Mouse (Mus musculus): Measurements from ENCODE around the gene 1110051M20Rik.

1110051M20Rik gene

GRCm38 (mm10) chr2:91345644-91346043 is 98.9 kb downstream of the 1110051M20Rik start:
- no peak for DNase-seq (ENCODE audit: low spot score)

- DNase-seq (ENCODE audit: low spot score), result no peak
These were observed 104.9 kb downstream of the 1110051M20Rik start for GRCm38 (mm10) chr2:91339591-91339990.

GRCm38 (mm10) chr2:91335128-91335527 is 109.4 kb downstream of the 1110051M20Rik start:
- DNase-seq (ENCODE audit: low spot score), result no peak

- DNase-seq (ENCODE audit: low spot score), result no peak
These were observed 113.3 kb downstream of the 1110051M20Rik start for GRCm38 (mm10) chr2:91331051-91331843.

GRCm38 (mm10) chr2:91329996-91330738 is 114.3 kb downstream of the 1110051M20Rik start:
- DNase-seq (ENCODE audit: low spot score), result no peak

GRCm38 (mm10) chr2:91328729-91329125 is 115.8 kb downstream of the 1110051M20Rik start:
- DNase-seq (ENCODE audit: low spot score), result no peak

GRCm38 (mm10) chr2:91327968-91328728 is 116.4 kb downstream of the 1110051M20Rik start:
- no peak for DNase-seq (ENCODE audit: low spot score)

GRCm38 (mm10) chr2:91326746-91327350 is 117.7 kb downstream of the 1110051M20Rik start:
- no peak for DNase-seq (ENCODE audit: low spot score)

GRCm38 (mm10) chr2:91324761-91325421 is 119.6 kb downstream of the 1110051M20Rik start:
- no peak for DNase-seq (ENCODE audit: low spot score)

- no peak for DNase-seq (ENCODE audit: low spot score)
These were observed 120.2 kb downstream of the 1110051M20Rik start for GRCm38 (mm10) chr2:91324346-91324745.

GRCm38 (mm10) chr2:91322490-91322889 is 122.0 kb downstream of the 1110051M20Rik start:
- no peak for DNase-seq (ENCODE audit: low spot score)

- no peak for DNase-seq (ENCODE audit: low spot score)
These were observed 122.6 kb downstream of the 1110051M20Rik start for GRCm38 (mm10) chr2:91321923-91322322.

- no peak for DNase-seq (ENCODE audit: low spot score)
These were observed 123.7 kb downstream of the 1110051M20Rik start for GRCm38 (mm10) chr2:91320559-91321529.

- no peak for DNase-seq (ENCODE audit: low spot score)
These were observed 130.3 kb downstream of the 1110051M20Rik start for GRCm38 (mm10) chr2:91314184-91314583.

- no peak for DNase-seq (ENCODE audit: low spot score)
These were observed 131.8 kb downstream of the 1110051M20Rik start for GRCm38 (mm10) chr2:91312578-91313311.

- DNase-seq (ENCODE audit: low spot score), result no peak
These were observed 135.0 kb downstream of the 1110051M20Rik start for GRCm38 (mm10) chr2:91309546-91309945.

GRCm38 (mm10) chr2:91308680-91309079 is 135.8 kb downstream of the 1110051M20Rik start:
- no peak for DNase-seq (ENCODE audit: low spot score)

GRCm38 (mm10) chr2:91306589-91306988 is 137.9 kb downstream of the 1110051M20Rik start:
- no peak for DNase-seq (ENCODE audit: low spot score)

- DNase-seq (ENCODE audit: low spot score), result no peak
These were observed 138.6 kb downstream of the 1110051M20Rik start for GRCm38 (mm10) chr2:91305926-91306325.

GRCm38 (mm10) chr2:91302845-91303244 is 141.7 kb downstream of the 1110051M20Rik start:
- no peak for DNase-seq (ENCODE audit: low spot score)
